18 mouse cellular contexts compared by ENCODE assay signal in genomic region chr13:95881427-95881826, GRCm38 (mm10).
"Had no signal": no experiment of that assay in that cellular context is flagged by ENCODE, and none has a peak within 500 bp of the region (broad histone marks: within the 10 kb centered on the region; RNA-seq: fewer than 3 reads in every experiment).

No protein-coding gene starts in this region.

- H3K36me3 ChIP-seq: liver, embryonic 13.5 days; midbrain, embryonic 13.5 days had no signal

- H3K4me2 ChIP-seq: liver, embryonic 13.5 days; lung, embryonic 14.5 days; midbrain, embryonic 13.5 days had no signal

- H3K27me3 ChIP-seq: liver, embryonic 13.5 days; midbrain, embryonic 13.5 days had no signal

- H3K9me3 ChIP-seq: liver, embryonic 13.5 days; megakaryocyte, embryonic 14.5 days; midbrain, embryonic 10.5 days; midbrain, embryonic 13.5 days had no signal

- H3K27ac ChIP-seq: liver, embryonic 13.5 days; macrophage; midbrain, embryonic 10.5 days; midbrain, embryonic 13.5 days had no signal

- H3K4me3 ChIP-seq: liver, embryonic 13.5 days; megakaryocyte, embryonic 14.5 days; midbrain, embryonic 10.5 days; midbrain, embryonic 13.5 days; myocyte had no signal

- DNase-seq: kidney, adult 9 months; kidney, postnatal 25 days; liver, embryonic 13.5 days; lung, embryonic 14.5 days; right cerebral cortex, adult 18-20 months; right cerebral cortex, postnatal 14 days; right cerebral cortex, postnatal 4 days; thymus, adult 2 months; thymus, postnatal 14 days; thymus, postnatal 4 days had no signal

- ATAC-seq: intestine, postnatal 0 days; lung, postnatal 0 days; midbrain, embryonic 13.5 days; midbrain, embryonic 16.5 days had no signal

- H3K9ac ChIP-seq: liver, embryonic 13.5 days; lung, embryonic 14.5 days; midbrain, embryonic 13.5 days had no signal
